Mouse (Mus musculus) E14TG2a.4 (cell line): Measurements from ENCODE around the gene Spa17.

Experiments used
- CTCF ChIP-seq: conservative IDR thresholded peaks from 2 replicates; pipeline ENCODE4 v1.5.1; 2014; ENCODE audit warnings: low read length
- NANOG ChIP-seq: IDR thresholded peaks from 2 replicates; pipeline ENCODE4 v1.6.1; 2014; ENCODE audit warnings: borderline replicate concordance, low read length, mixed read lengths
- POU5F1 ChIP-seq: IDR thresholded peaks from 2 replicates; pipeline ENCODE4 v1.6.1; 2014; ENCODE audit warnings: low read length, borderline replicate concordance

DNA sequence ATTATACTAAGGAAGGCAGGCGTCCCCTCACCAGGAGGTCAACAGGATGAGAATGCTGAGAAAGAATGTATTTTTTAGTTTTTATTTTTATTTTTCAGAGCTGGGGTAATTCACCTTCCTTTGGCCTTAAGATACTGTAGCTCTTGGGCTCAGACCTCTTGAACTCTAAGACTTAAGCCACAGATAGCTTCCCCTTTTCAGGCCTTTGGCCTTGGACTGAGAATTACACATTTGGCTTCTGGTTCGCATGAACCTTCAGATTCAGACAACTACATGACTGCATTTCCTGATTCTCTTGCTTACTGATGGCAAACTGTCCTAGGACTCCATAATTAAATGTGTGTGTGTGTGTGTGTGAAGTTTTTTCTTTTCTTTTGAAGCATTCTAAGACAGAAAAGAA is 14.9 kb downstream of the Spa17 start:
- TF ChIP-seq CTCF = no peak
- no peak for TF ChIP-seq POU5F1
- no peak for TF ChIP-seq NANOG
